15 mouse cellular contexts compared by ENCODE assay signal in genomic region chr14:105377035-105377621, GRCm38 (mm10).
DNase-seq lines count a peak whose midpoint lies in the region; ATAC-seq and TF ChIP-seq lines count a peak whose summit lies in the region.
"Had no signal": no experiment of that assay in that cellular context is flagged by ENCODE, and none has a peak within 500 bp of the region (broad histone marks: within the 10 kb centered on the region; RNA-seq: fewer than 3 reads in every experiment).

No protein-coding gene starts in this region.

- no peaks in the 10 kb centered on the region for H3K36me3 ChIP-seq in heart, embryonic 14.5 days (ENCODE audit: control insufficient read depth, insufficient read depth, low read length)
- H3K36me3 ChIP-seq in stomach, embryonic 14.5 days (ENCODE audit: control insufficient read depth, insufficient read depth, low read length): no peaks in the 10 kb centered on the region
- H3K36me3 ChIP-seq in stomach, postnatal 0 days (ENCODE audit: control insufficient read depth, insufficient read depth, low read length): no peaks in the 10 kb centered on the region
- no peaks in the 10 kb centered on the region for H3K36me3 ChIP-seq in limb, embryonic 10.5 days
- H3K36me3 ChIP-seq in liver, embryonic 11.5 days (ENCODE audit: control insufficient read depth, insufficient read depth, low read length): no peaks in the 10 kb centered on the region
- H3K36me3 ChIP-seq: liver, embryonic 13.5 days had no signal

- peaks cover 18 to 40% of the 10 kb centered on the region in 2 experiments for H3K4me1 ChIP-seq in heart, embryonic 14.5 days (ENCODE audit: control insufficient read depth in 2 of 2, insufficient read depth in 2 of 2, low read length in 2 of 2)
- H3K4me1 ChIP-seq in stomach, embryonic 14.5 days (ENCODE audit: control insufficient read depth, insufficient read depth, low read length): peaks cover 18% of the 10 kb centered on the region
- H3K4me1 ChIP-seq in stomach, postnatal 0 days (replicated peaks; ENCODE audit: control insufficient read depth, insufficient read depth): peaks cover 3% of the 10 kb centered on the region; the same call in 1 of the 2 replicates
- H3K4me1 ChIP-seq in limb, embryonic 10.5 days: peaks cover 40% of the 10 kb centered on the region
- no peaks in the 10 kb centered on the region for H3K4me1 ChIP-seq in liver, embryonic 11.5 days (replicated peaks; ENCODE audit: control insufficient read depth, insufficient read depth, low read length)
- H3K4me1 ChIP-seq: liver, embryonic 13.5 days had no signal

- no peaks in the 10 kb centered on the region for H3K9me3 ChIP-seq in heart, embryonic 14.5 days (ENCODE audit: control insufficient read depth, low read length)
- H3K9me3 ChIP-seq in stomach, embryonic 14.5 days (ENCODE audit: control insufficient read depth, low read depth, low read length): no peaks in the 10 kb centered on the region
- H3K9me3 ChIP-seq in stomach, postnatal 0 days (ENCODE audit: control insufficient read depth, low read length): no peaks in the 10 kb centered on the region
- H3K9me3 ChIP-seq in limb, embryonic 10.5 days (replicated peaks): no peaks in the 10 kb centered on the region
- no peaks in the 10 kb centered on the region for H3K9me3 ChIP-seq in liver, embryonic 11.5 days (ENCODE audit: control insufficient read depth, low read length)
- H3K9me3 ChIP-seq: liver, embryonic 13.5 days had no signal

- no peaks in the 10 kb centered on the region for H3K27me3 ChIP-seq in heart, embryonic 14.5 days (ENCODE audit: control insufficient read depth, insufficient read depth, low read length)
- H3K27me3 ChIP-seq in stomach, embryonic 14.5 days (ENCODE audit: control insufficient read depth, insufficient read depth, low read length): no peaks in the 10 kb centered on the region
- no peaks in the 10 kb centered on the region for H3K27me3 ChIP-seq in stomach, postnatal 0 days (ENCODE audit: control insufficient read depth, insufficient read depth, low read length)
- no peaks in the 10 kb centered on the region for H3K27me3 ChIP-seq in limb, embryonic 10.5 days (ENCODE audit: low read depth, poor library complexity, severe bottlenecking)
- H3K27me3 ChIP-seq in liver, embryonic 11.5 days (replicated peaks; ENCODE audit: control insufficient read depth, insufficient read depth, low read length): no peaks in the 10 kb centered on the region
- H3K27me3 ChIP-seq: liver, embryonic 13.5 days had no signal

- TF ChIP-seq CTCF in stomach, postnatal 0 days (IDR thresholded peaks at IDR 0.05; ENCODE audit: low read depth): no peak
- TF ChIP-seq CTCF in layer of hippocampus, adult 2 months (conservative IDR thresholded peaks at IDR 0.05): no peak

- H3K27ac ChIP-seq in heart, embryonic 14.5 days (replicated peaks in 1 of 2; ENCODE audit: control insufficient read depth in 1 of 2, insufficient read depth in 1 of 2, low read depth in 2 of 2, low read length in 2 of 2): peak overlapping the region; percentile 54 to 63
- peak overlapping the region; percentile 75; the same call in 1 of the 2 replicates for H3K27ac ChIP-seq in stomach, embryonic 14.5 days (ENCODE audit: low read length)
- no peak overlapping the region for H3K27ac ChIP-seq in stomach, postnatal 0 days (replicated peaks)
- peak overlapping the region; percentile 79 for H3K27ac ChIP-seq in limb, embryonic 10.5 days
- H3K27ac ChIP-seq in layer of hippocampus, adult 2 months: no peak overlapping the region
- no peak overlapping the region for H3K27ac ChIP-seq in liver, embryonic 11.5 days (ENCODE audit: low read depth, low read length)
- H3K27ac ChIP-seq: liver, embryonic 13.5 days; macrophage had no signal

- no peak overlapping the region for H3K9ac ChIP-seq in heart, embryonic 14.5 days (ENCODE audit: low read length)
- H3K9ac ChIP-seq in stomach, embryonic 14.5 days (replicated peaks; ENCODE audit: low read depth, low read length): no peak overlapping the region
- H3K9ac ChIP-seq in stomach, postnatal 0 days (ENCODE audit: low read length): no peak overlapping the region
- H3K9ac ChIP-seq in liver, embryonic 11.5 days (ENCODE audit: low read depth, low read length): no peak overlapping the region
- H3K9ac ChIP-seq: forebrain, postnatal 0 days; liver, embryonic 13.5 days had no signal

- WGBS in heart, embryonic 14.5 days: 52% methylated on average over 4 of the region's 4 CpGs
- 26% methylated on average over 4 of the region's 4 CpGs for WGBS in stomach, embryonic 14.5 days
- WGBS in stomach, postnatal 0 days: 57% methylated on average over 4 of the region's 4 CpGs
- WGBS in limb, embryonic 10.5 days: 26% methylated on average over 4 of the region's 4 CpGs
- 59% methylated on average over 4 of the region's 4 CpGs for WGBS in liver, embryonic 11.5 days

- DNase-seq in heart, adult 18-20 months: no peak
- DNase-seq in stomach, postnatal 0 days (ENCODE audit: low spot score): no peak
- DNase-seq in limb, embryonic 10.5 days (ENCODE audit: low spot score): peak; percentile 42
- no peak for DNase-seq in natural killer cell, adult 2 months (ENCODE audit: low spot score in 2 of 2)
- DNase-seq in layer of hippocampus, adult 2 months (ENCODE audit: low spot score in 2 of 2): no peak
- DNase-seq in liver, embryonic 11.5 days (ENCODE audit: low spot score): no peak
- DNase-seq: cerebellum, adult 11 months; kidney, postnatal 25 days; liver, embryonic 13.5 days; right cerebral cortex, postnatal 14 days; thymus, postnatal 4 days had no signal

- H3K4me3 ChIP-seq in heart, embryonic 14.5 days (ENCODE audit: control insufficient read depth in 1 of 2, insufficient read depth in 1 of 2, low read depth in 1 of 2, low read length in 2 of 2): no peak overlapping the region
- no peak overlapping the region for H3K4me3 ChIP-seq in stomach, embryonic 14.5 days (ENCODE audit: low read depth, low read length)
- H3K4me3 ChIP-seq in stomach, postnatal 0 days (ENCODE audit: low read depth, low read length): no peak overlapping the region
- no peak overlapping the region for H3K4me3 ChIP-seq in limb, embryonic 10.5 days
- H3K4me3 ChIP-seq in layer of hippocampus, adult 2 months: no peak overlapping the region
- H3K4me3 ChIP-seq in liver, embryonic 11.5 days (ENCODE audit: low read depth, low read length): no peak overlapping the region
- H3K4me3 ChIP-seq: liver, embryonic 13.5 days had no signal

- ATAC-seq in heart, embryonic 14.5 days (ENCODE audit: insufficient number of reproducible peaks, insufficient read depth, low FRiP score, low read depth): no peak
- peak; percentile 15; the same call in 1 of the 2 replicates for ATAC-seq in stomach, embryonic 14.5 days (ENCODE audit: insufficient number of reproducible peaks, insufficient read depth, low FRiP score, low read depth)
- ATAC-seq in stomach, postnatal 0 days (ENCODE audit: low FRiP score, low TSS enrichment): no peak
- ATAC-seq in liver, embryonic 11.5 days (replicated peaks; ENCODE audit: low FRiP score): no peak

- no peak for TF ChIP-seq EP300 in stomach, postnatal 0 days (optimal IDR thresholded peaks at IDR 0.05)

- H3K4me2 ChIP-seq in heart, embryonic 14.5 days (ENCODE audit: low read length): no peak overlapping the region
- no peak overlapping the region for H3K4me2 ChIP-seq in stomach, embryonic 14.5 days (replicated peaks; ENCODE audit: low read depth, low read length)
- H3K4me2 ChIP-seq in stomach, postnatal 0 days (replicated peaks; ENCODE audit: low read depth): no peak overlapping the region
- no peak overlapping the region for H3K4me2 ChIP-seq in liver, embryonic 11.5 days
- H3K4me2 ChIP-seq: liver, embryonic 13.5 days had no signal

Comparison
In these comparisons a context has a peak if more than half of its experiments do, and no peak if none do; other contexts are left out.
1. H3K27ac ChIP-seq: peak in heart, embryonic 14.5 days (2 of 2), stomach, embryonic 14.5 days (single experiment) and limb, embryonic 10.5 days (single experiment); none in stomach, postnatal 0 days (single experiment), layer of hippocampus, adult 2 months (single experiment) and liver, embryonic 11.5 days (single experiment).